Mouse (Mus musculus): ENCODE results near the gene Rhox11.

- TF ChIP-seq CTCF (conservative IDR thresholded peaks at IDR 0.05; ENCODE audit: insufficient read depth, insufficient read length, low read depth, low read length), result peak; percentile 75
- no peak for TF ChIP-seq POLR2A (IDR thresholded peaks at IDR 0.05; ENCODE audit: low read depth, low read length)
Observed at GRCm38 (mm10) chrX:38084226-38084625, 715 bp downstream of the Rhox11 start.

Data from kidney, adult 2 months (tissue).